Mouse (Mus musculus): ENCODE measurements at regions not wholly inside any gene's neighbourhood (a gene's known extent, or its start where the extent isn't known, plus 50 kb on each side); places are given as distances from the start of the nearest gene placed in this dataset.

DNA sequence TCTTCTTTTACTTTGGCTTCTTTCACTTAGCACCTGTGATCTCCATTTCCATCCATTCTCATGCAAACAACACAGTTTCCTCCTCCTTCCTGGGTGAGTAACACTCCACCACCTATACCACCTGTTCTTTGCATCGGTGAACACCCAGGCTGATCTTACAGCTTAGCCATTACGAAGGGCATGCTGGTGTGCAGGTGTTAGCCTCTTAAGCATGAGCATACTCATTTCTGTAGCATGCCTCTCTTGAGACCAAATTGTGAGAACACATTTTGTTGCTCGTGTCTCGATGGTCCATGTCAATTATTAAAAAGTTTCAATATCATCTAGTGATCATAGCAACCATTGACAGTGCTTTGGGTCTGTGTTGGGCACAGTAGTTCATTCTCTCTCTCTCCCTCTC, 80.8 kb downstream of the Gm33543 start:
- ATAC-seq (no peak), DNase-seq (no peak)
- no peaks in the 10 kb centered on the region for H3K36me3 ChIP-seq (replicated peaks; ENCODE audit: insufficient read depth, low read length)
- WGBS (ENCODE audit: insufficient replicate concordance) = 78% methylated on average over 4 of the region's 4 CpGs
- peaks cover 15% of the 10 kb centered on the region for H3K4me1 ChIP-seq (ENCODE audit: insufficient read depth)
- H3K27me3 ChIP-seq (ENCODE audit: insufficient read depth, low read length) = no peaks in the 10 kb centered on the region
- no peak overlapping the region for H3K27ac ChIP-seq (ENCODE audit: low read depth)
- no peak overlapping the region for H3K4me2 ChIP-seq (ENCODE audit: low read depth, low read length)
- H3K9ac ChIP-seq (replicated peaks) = no peak overlapping the region
- TF ChIP-seq CTCF (IDR thresholded peaks at IDR 0.05; ENCODE audit: low read depth) = no peak
- no peak for TF ChIP-seq EP300 (IDR thresholded peaks at IDR 0.05; ENCODE audit: low read depth)
- no peak overlapping the region for H3K4me3 ChIP-seq (ENCODE audit: low read depth, low read length)
- H3K9me3 ChIP-seq (ENCODE audit: low read length) = no peaks in the 10 kb centered on the region

DNA sequence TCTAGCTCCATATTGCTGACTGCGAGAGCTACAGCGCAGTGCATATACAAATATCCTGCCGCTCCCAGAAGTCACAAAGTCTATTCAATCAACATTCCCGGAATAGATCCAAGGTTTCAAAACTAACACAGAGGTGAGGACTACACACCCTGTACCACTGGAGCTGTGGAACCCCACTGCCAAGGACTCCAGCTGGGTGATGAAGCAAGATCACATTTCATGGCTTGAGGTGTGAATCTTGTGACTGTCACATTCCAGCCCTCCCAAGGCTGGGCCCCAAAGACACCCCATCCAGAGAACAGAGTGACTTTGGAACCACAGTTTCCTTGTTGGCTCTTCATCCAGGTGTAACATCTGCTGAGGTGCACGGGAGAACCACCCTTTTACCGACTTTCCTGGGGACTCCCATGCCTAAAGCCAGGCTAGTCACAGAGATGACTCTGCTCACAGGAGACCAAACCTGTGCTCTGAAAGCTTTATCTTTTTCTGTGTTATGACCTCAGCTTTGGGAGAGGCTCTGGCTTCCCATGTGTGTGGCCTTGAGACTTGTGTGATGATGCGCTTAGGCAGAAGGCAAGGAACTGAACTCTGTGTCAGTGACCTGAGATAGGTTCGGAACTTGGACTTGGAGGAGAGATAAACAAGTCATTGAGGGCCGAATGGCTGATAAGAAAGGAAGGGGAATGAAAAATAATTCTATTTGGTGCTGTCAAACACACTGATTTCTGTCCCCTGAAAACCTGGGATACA, 82.4 kb downstream of the Gm33543 start:
- H3K27ac ChIP-seq (ENCODE audit: low read depth) = 0 out of 2 replicates have a peak overlapping the region, but pooled peaks have one; percentile 18
- H3K4me2 ChIP-seq (ENCODE audit: low read depth, low read length) = no peak overlapping the region
- DNase-seq (no peak), ATAC-seq (peak; percentile 70)
- no peak overlapping the region for H3K9ac ChIP-seq (replicated peaks)
- WGBS (ENCODE audit: insufficient replicate concordance) = 62% methylated on average over 9 of the region's 9 CpGs
- peaks cover 15% of the 10 kb centered on the region for H3K4me1 ChIP-seq (ENCODE audit: insufficient read depth)
- H3K4me3 ChIP-seq (ENCODE audit: low read depth, low read length) = no peak overlapping the region
- H3K9me3 ChIP-seq (ENCODE audit: low read length) = no peaks in the 10 kb centered on the region
- TF ChIP-seq CTCF (IDR thresholded peaks at IDR 0.05; ENCODE audit: low read depth) (no peak), EP300 (IDR thresholded peaks at IDR 0.05; ENCODE audit: low read depth) (peak; percentile 42; the same call in 1 of the 2 replicates)
- H3K36me3 ChIP-seq (replicated peaks; ENCODE audit: insufficient read depth, low read length) = no peaks in the 10 kb centered on the region
- no peaks in the 10 kb centered on the region for H3K27me3 ChIP-seq (ENCODE audit: insufficient read depth, low read length)

DNA sequence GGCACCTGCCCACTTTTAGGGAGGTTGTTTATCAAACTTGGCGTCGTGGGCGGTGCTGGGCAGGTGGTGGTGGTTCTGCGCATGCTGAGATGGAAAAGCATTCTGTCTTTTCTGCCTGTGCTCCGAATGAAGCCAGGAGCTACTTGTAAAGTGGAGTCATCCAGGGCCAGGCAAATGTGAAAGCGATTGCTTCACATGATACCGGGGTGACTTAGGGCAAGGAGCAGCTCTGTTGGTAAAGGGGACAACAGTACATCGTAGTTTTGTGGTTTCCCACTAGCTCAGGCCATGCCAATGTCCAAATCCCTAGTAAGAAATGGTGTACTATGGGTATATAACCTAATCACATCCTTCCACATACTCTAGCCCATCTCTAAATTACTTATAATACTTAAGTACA, 84.5 kb downstream of the Gm33543 start:
- Histone ChIP-seq H3K27ac (ENCODE audit: low read depth) (peak overlapping the region; percentile 16; the same call in 1 of the 2 replicates), H3K4me2 (ENCODE audit: low read depth, low read length) (no peak overlapping the region), H3K9me3 (ENCODE audit: low read length) (no peaks in the 10 kb centered on the region), H3K36me3 (replicated peaks; ENCODE audit: insufficient read depth, low read length) (no peaks in the 10 kb centered on the region), H3K4me3 (ENCODE audit: low read depth, low read length) (no peak overlapping the region), H3K9ac (replicated peaks) (no peak overlapping the region), H3K4me1 (ENCODE audit: insufficient read depth) (peaks cover 15% of the 10 kb centered on the region), H3K27me3 (ENCODE audit: insufficient read depth, low read length) (no peaks in the 10 kb centered on the region)
- WGBS (ENCODE audit: insufficient replicate concordance) = 69% methylated on average over 8 of the region's 8 CpGs
- no peak for DNase-seq
- TF ChIP-seq CTCF (IDR thresholded peaks at IDR 0.05; ENCODE audit: low read depth) (no peak), EP300 (IDR thresholded peaks at IDR 0.05; ENCODE audit: low read depth) (no peak)
- peak; percentile 71 for ATAC-seq

DNA sequence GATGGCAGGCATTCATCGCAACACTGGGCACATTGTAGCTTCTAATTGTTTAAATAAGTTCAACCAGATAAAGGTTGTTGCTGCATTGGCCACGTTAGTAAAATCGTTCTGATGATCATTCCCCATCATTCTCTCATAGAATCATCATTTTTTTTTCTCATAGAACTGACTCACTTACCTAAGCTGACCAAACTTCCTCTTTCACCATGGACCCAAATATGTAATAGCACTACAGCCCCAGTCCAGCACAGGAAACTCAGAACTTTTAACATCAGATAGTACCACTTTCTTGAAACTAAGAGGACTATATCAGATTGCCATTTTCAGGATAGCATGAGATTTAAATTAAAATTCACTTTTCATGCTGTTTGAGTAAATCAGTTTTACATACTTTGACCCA, 82.2 kb upstream of the Anapc15-ps start:
- H3K4me1 ChIP-seq (ENCODE audit: insufficient read depth) = peaks cover 10% of the 10 kb centered on the region; the same call in 1 of the 2 replicates
- TF ChIP-seq CTCF (IDR thresholded peaks at IDR 0.05; ENCODE audit: low read depth) = no peak
- no peak for TF ChIP-seq EP300 (IDR thresholded peaks at IDR 0.05; ENCODE audit: low read depth)
- H3K4me3 ChIP-seq (ENCODE audit: low read depth, low read length) = no peak overlapping the region
- no peak overlapping the region for H3K4me2 ChIP-seq (ENCODE audit: low read depth, low read length)
- ATAC-seq = no peak
- H3K27ac ChIP-seq (ENCODE audit: low read depth) = no peak overlapping the region
- no peaks in the 10 kb centered on the region for H3K9me3 ChIP-seq (ENCODE audit: low read length)
- 78% methylated on average over 3 of the region's 3 CpGs for WGBS (ENCODE audit: insufficient replicate concordance)
- no peaks in the 10 kb centered on the region for H3K27me3 ChIP-seq (ENCODE audit: insufficient read depth, low read length)
- no peak for DNase-seq
- no peak overlapping the region for H3K9ac ChIP-seq (replicated peaks)
- H3K36me3 ChIP-seq (replicated peaks; ENCODE audit: insufficient read depth, low read length) = no peaks in the 10 kb centered on the region

DNA sequence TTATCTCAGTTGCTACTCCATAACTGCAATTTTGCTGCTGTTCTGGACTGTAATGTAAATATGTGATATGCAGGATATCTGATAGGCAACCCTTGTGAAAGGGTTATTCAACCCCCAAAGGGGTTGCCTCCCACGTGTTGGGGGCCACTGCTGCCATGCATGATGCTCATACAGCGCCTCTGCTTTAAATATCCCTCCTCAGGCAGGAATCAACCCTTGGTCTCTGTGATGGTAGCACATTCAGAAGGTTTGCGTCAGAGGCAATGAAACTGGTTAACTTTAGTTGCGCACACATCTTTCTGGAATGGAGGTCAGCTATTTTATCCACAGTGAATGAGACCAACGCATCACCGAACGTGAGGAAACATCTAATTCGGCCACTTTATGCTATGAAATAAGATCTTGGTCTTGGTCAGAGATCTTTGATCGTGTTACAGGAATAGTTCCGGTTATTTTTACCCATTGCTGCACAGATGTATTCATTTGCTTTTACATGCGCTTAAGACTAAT, 80.2 kb upstream of the Anapc15-ps start:
- H3K4me3 ChIP-seq (ENCODE audit: low read depth, low read length) = no peak overlapping the region
- ATAC-seq (no peak), DNase-seq (no peak)
- H3K27ac ChIP-seq (ENCODE audit: low read depth) = no peak overlapping the region
- H3K36me3 ChIP-seq (replicated peaks; ENCODE audit: insufficient read depth, low read length) = no peaks in the 10 kb centered on the region
- H3K27me3 ChIP-seq (ENCODE audit: insufficient read depth, low read length) = no peaks in the 10 kb centered on the region
- WGBS (ENCODE audit: insufficient replicate concordance) = 83% methylated on average over 11 of the region's 11 CpGs
- no peak overlapping the region for H3K4me2 ChIP-seq (ENCODE audit: low read depth, low read length)
- TF ChIP-seq CTCF (IDR thresholded peaks at IDR 0.05; ENCODE audit: low read depth) (no peak), EP300 (IDR thresholded peaks at IDR 0.05; ENCODE audit: low read depth) (no peak)
- H3K4me1 ChIP-seq (ENCODE audit: insufficient read depth) = peaks cover 3% of the 10 kb centered on the region; the same call in 1 of the 2 replicates
- no peaks in the 10 kb centered on the region for H3K9me3 ChIP-seq (ENCODE audit: low read length)
- no peak overlapping the region for H3K9ac ChIP-seq (replicated peaks)

DNA sequence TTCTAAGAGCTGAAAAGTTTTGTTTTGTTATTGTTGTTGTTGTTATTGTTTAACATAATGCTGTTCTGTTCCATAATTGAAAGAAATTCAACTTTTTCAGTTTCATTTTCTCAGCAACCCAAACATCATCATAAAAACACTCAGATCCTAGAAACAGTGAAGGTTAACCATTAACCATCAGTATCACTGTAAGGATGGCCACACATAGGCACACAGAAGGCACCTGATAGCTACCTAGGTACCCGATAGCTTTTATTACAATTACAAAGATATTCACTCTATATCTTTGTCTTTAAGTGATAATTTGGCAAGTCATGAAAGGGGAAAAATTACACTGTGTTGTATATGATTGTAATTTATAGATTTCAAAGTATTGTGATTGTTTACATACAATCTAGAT, 75.1 kb upstream of the Anapc15-ps start:
- H3K4me1 ChIP-seq (ENCODE audit: insufficient read depth) = peaks cover 5% of the 10 kb centered on the region; the same call in 1 of the 2 replicates
- no peak for DNase-seq
- H3K4me3 ChIP-seq (ENCODE audit: low read depth, low read length) = no peak overlapping the region
- 74% methylated on average over 1 of the region's 1 CpGs for WGBS (ENCODE audit: insufficient replicate concordance)
- H3K4me2 ChIP-seq (ENCODE audit: low read depth, low read length) = no peak overlapping the region
- no peaks in the 10 kb centered on the region for H3K36me3 ChIP-seq (replicated peaks; ENCODE audit: insufficient read depth, low read length)
- TF ChIP-seq CTCF (IDR thresholded peaks at IDR 0.05; ENCODE audit: low read depth) (no peak), EP300 (IDR thresholded peaks at IDR 0.05; ENCODE audit: low read depth) (no peak)
- no peaks in the 10 kb centered on the region for H3K27me3 ChIP-seq (ENCODE audit: insufficient read depth, low read length)
- no peaks in the 10 kb centered on the region for H3K9me3 ChIP-seq (ENCODE audit: low read length)
- H3K27ac ChIP-seq (ENCODE audit: low read depth) = no peak overlapping the region
- no peak for ATAC-seq
- no peak overlapping the region for H3K9ac ChIP-seq (replicated peaks)
